Mouse (Mus musculus) erythroid progenitor cell, adult 5-6 weeks (primary cell): ENCODE data around the gene Btnl10. TPM values are rescaled to one million over a fixed set of nuclear protein-coding genes. Genes with fewer than 3 reads are reported as not detected.
A peak's percentile ranks its signal among the peaks of the same experiment; 100 is the strongest.

ENCODE experiments used
- ATAC-seq: replicated peaks from 2 replicates; pipeline ENCODE4 v1.8.0; 2016; ENCODE audit warnings: moderate number of reproducible peaks, mild to moderate bottlenecking, moderate TSS enrichment, inconsistent platforms; ENCODE audit not compliant: poor library complexity, low FRiP score, severe bottlenecking
- total RNA-seq, 2 experiments: library from RNA; stranded (forward) in 1 of 2; stranded (reverse) in 1 of 2; fragments of 150-400 nt in 1 of 2; fragments of 186-747, 209-891 nt in 1 of 2; gene quantifications; 2 replicates each; pipeline versions ENCODE4 v1.2.3 to v1.2.4; 2015 to 2017; ENCODE audit warnings: low replicate concordance in 2 of 2

Btnl10 gene
- total RNA-seq, 2 experiments from 2014 or later = 407 to 553 TPM

GRCm38 (mm10) chr11:58955868-58956257 is 38.2 kb downstream of the Btnl10 start:
- ATAC-seq = no peak

GRCm38 (mm10) chr11:58957226-58957914 is 39.7 kb downstream of the Btnl10 start:
- ATAC-seq = no peak

DNA sequence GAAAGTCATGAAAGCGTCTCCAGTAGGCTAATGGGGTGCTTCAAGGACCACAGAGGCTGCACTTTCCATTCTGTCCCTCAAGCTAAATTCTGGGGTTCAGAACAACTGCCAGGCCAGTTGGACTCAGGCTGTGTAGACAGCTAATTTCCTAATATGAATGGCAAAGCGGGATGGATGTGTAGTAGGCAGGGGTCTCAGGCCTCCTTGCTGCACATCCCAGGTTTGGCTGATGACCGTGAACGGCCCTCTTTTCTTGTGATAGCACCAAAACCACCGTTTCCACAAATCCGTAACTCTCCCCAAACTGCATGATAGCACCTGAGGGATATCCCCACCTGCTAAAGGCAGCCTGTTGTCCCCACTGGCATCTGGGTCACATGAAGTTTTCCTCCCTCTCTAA is 40.8 kb downstream of the Btnl10 start:
- ATAC-seq = no peak

- no peak for ATAC-seq
Observed at GRCm38 (mm10) chr11:58959186-58959825, 41.6 kb downstream of the Btnl10 start.

GRCm38 (mm10) chr11:58959921-58960465 is 42.3 kb downstream of the Btnl10 start:
- ATAC-seq = peak; percentile 76

DNA sequence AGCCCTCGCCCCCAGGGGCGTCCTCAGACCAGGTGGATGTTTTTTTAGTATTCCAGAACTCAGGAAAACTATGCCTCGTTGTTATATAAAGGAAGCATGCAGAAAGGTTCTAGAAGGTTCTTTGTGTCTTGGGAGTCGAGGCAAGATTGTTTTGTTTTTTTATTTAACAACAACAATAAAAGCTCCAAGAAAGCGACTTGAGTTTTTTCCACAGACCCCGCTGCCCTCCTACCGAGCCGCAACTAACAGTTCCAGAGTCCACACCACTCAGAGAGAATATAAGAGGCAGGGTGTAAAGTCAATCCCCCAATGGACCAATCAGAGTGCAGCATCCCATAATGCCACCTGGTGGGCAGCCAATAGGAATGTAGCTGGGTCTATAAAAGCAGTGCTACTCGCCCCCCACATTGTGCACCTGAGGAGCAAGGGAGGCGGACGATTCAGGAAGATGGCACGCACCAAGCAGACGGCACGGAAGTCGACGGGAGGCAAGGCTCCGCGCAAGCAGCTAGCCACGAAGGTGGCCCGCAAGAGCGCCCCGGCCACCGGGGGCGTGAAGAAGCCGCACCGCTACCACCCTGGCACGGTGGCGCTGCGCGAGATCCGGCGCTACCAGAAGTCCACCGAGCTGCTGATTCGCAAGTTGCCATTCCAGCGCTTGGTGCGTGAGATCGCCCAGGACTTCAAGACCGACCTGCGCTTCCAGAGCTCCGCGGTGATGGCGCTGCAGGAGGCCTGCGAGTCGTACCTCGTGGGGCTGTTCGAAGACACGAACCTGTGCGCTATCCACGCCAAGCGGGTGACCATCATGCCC is 43.9 kb downstream of the Btnl10 start:
- ATAC-seq = no peak

GRCm38 (mm10) chr11:58963543-58963942 is 45.8 kb downstream of the Btnl10 start:
- ATAC-seq = no peak

DNA sequence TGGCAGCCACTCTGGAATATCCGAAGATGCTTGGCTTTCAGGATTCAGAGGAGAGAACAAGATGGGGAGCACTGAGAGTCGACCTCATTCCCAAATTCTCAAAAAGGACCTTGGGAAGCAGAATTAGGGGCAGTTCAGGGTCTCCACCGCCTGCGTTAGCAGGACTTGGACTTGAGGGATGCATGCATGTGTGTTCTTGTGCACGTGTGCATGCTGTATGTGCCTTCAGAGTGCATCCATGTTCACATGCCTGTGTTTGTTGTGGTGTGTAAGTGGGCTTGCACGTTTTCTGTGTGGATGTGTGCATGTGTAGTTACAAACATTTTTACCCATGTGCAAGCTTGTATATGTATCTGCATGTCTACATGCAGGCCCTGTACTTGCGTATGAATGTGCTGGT is 46.5 kb downstream of the Btnl10 start:
- no peak for ATAC-seq

DNA sequence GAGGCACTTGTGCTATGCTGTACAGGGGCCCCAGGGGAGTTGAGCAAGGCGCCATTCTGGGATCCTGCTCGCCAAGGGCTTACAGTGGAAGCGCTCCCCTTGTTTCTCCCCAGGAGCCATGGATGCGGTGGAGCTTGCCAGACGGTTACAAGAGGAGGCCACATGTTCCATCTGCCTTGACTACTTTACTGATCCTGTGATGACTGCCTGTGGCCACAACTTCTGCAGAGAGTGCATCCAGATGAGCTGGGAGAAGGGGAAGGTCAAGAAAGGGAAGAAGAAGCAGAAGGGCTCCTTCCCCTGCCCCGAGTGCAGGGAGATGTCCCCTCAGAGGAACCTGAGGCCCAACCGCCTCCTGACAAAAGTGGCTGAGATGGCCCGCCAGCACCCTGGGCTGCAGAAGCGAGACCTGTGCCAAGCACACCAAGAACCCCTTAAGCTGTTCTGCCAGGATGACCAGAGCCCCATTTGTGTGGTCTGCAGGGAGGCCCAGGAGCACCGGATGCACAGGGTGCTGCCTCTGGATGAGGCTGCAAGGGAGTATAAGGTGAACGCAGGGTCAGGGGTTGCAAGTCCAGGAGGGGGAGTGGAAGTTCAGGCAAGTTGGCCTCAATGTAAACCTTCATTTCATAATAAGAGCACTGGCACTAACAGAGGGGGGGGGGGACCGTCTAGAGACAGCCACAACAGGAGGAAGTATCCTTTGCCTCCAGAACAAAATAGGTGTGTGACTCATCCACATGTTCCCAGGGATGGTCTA is 47.5 kb downstream of the Btnl10 start:
- ATAC-seq = no peak

- ATAC-seq = peak; percentile 61; the same call in 1 of the 2 replicates
Observed at GRCm38 (mm10) chr11:58967346-58967745, 49.6 kb downstream of the Btnl10 start.

- ATAC-seq = no peak
Observed at GRCm38 (mm10) chr11:58968551-58968950, 50.8 kb downstream of the Btnl10 start.

DNA sequence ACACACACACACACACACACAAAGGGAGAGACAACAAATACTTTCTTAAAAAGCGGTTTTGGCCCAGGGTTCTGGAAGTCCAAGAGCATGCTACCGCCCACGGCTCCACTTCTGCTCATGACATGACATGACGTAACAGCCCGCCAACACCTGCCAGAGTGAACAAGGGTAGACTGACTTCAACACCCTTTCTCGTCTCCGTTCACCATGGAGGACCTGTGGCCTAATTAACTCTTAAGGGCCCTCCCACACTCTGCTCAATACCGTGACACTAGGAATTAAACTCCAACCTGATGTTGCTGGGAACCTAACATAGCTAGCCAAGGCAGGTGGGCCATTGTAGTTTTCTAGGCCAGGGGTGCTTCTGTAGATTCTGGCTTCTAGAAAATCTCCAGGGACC is 51.3 kb downstream of the Btnl10 start:
- no peak for ATAC-seq

GRCm38 (mm10) chr11:58969659-58970058 is 52.0 kb downstream of the Btnl10 start:
- ATAC-seq = no peak

GRCm38 (mm10) chr11:58970831-58971530 is 53.3 kb downstream of the Btnl10 start:
- no peak for ATAC-seq

DNA sequence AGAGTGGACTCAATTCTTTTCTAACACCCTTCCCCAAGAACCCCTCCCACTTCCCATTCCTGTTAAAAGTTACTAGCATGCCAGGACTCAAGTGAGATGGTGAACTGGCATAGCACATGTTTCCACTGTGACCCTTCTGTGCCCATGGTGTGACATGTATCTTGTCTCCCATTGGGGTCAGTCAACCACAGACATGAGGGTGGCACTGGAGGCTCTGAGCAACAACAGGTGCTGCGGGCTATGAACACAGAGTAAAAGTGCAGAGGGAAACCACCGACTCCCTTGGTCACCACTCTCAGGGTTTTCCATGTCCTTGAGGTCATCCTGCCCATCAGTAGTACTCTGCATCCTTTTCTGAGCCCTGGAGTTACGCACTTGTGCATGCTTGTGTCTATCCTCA is 54.1 kb downstream of the Btnl10 start:
- ATAC-seq = no peak

DNA sequence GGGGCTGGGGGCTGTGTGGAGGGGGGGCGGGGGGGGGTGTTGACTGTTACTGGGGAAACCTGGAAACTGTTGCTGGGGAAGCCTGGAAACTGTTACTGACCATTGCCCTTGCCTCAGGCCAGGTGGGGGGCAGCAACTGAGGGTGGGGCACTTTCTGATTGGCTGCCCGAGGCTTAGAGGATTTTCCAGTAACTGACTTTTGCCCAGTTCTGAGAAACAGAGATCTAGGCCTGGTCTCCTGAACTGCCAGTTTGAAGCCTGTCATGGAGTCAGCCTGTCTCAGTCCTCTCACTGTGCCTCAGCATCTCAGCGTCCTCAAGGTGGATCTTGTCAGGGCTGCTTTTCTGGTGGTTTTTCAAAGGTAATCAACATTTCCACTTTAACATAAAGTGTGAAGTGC is 56.7 kb downstream of the Btnl10 start:
- ATAC-seq = no peak
